Mouse (Mus musculus) stomach, embryonic 14.5 days (tissue): ENCODE data around the gene Tmod2. TPM values are rescaled to one million over a fixed set of nuclear protein-coding genes. Genes with fewer than 3 reads are reported as not detected.
A peak's percentile ranks its signal among the peaks of the same experiment; 100 is the strongest.

Source experiments
- ATAC-seq: fragments of 200-750 bp; cut with Nextera tagmentation; 2 replicates; pipeline ENCODE4 v1.8.0; 2017; ENCODE audit warnings: low read depth, moderate TSS enrichment; ENCODE audit not compliant: insufficient number of reproducible peaks, insufficient read depth, low FRiP score
- H3K27ac ChIP-seq: fragments of 300-500 bp; sonication (generic); 2 replicates; pipeline ENCODE4 v1.5.1; 2014; ENCODE audit warnings: mild to moderate bottlenecking, low read length, moderate library complexity, mixed read lengths
- H3K27me3 ChIP-seq: fragments of 300-500 bp; sonication (generic); 2 replicates; pipeline ENCODE4 v1.6.1; 2014; ENCODE audit warnings: low read length, control low read depth, mixed read lengths; ENCODE audit not compliant: control insufficient read depth, insufficient read depth
- H3K36me3 ChIP-seq: fragments of 300-500 bp; sonication (generic); 2 replicates; pipeline ENCODE4 v1.6.1; 2014; ENCODE audit warnings: mild to moderate bottlenecking, control low read depth, low read length, moderate library complexity, mixed read lengths; ENCODE audit not compliant: control insufficient read depth, insufficient read depth
- H3K4me1 ChIP-seq: fragments of 300-500 bp; sonication (generic); 2 replicates; pipeline ENCODE4 v1.6.1; 2014; ENCODE audit warnings: low read length, control low read depth, mixed read lengths; ENCODE audit not compliant: control insufficient read depth, insufficient read depth
- H3K4me2 ChIP-seq: fragments of 300-500 bp; sonication (generic); replicated peaks from 2 replicates; pipeline ENCODE4 v1.6.1; 2014; ENCODE audit warnings: low read depth, low read length, control low read depth
- H3K4me3 ChIP-seq: fragments of 300-500 bp; sonication (generic); 2 replicates; pipeline ENCODE4 v1.5.1; 2014; ENCODE audit warnings: low read depth, low read length, control low read depth
- H3K9ac ChIP-seq: fragments of 300-500 bp; sonication (generic); replicated peaks from 2 replicates; pipeline ENCODE4 v1.6.1; 2014; ENCODE audit warnings: low read depth, mild to moderate bottlenecking, control low read depth, low read length, moderate library complexity, mixed read lengths
- H3K9me3 ChIP-seq: fragments of 300-500 bp; sonication (generic); 2 replicates; pipeline ENCODE4 v1.6.1; 2016; ENCODE audit warnings: low read depth, low read length, control low read depth; ENCODE audit not compliant: control insufficient read depth
- WGBS: fragments of 180-500 bp; shearing (Covaris S2); extraction: QIAGEN DNeasy Blood & Tissue Kit; methylation state at CpG from one replicate; pipeline ENCODE4 v1.1.7; 2014; 5-methylcytosine and 5-hydroxymethylcytosine counted together
- polyA plus RNA-seq: library from polyadenylated mRNA; unstranded; fragments of >200 nt; fragmentation: Nextera tagmentation; extraction: Ambion mirVana; gene quantifications from 2 replicates; pipeline ENCODE4 v1.2.1, GENCODE M21; 2014

Gene Tmod2
- polyA plus RNA-seq, 1 experiment from 2014 or later: 17.6 TPM

DNA sequence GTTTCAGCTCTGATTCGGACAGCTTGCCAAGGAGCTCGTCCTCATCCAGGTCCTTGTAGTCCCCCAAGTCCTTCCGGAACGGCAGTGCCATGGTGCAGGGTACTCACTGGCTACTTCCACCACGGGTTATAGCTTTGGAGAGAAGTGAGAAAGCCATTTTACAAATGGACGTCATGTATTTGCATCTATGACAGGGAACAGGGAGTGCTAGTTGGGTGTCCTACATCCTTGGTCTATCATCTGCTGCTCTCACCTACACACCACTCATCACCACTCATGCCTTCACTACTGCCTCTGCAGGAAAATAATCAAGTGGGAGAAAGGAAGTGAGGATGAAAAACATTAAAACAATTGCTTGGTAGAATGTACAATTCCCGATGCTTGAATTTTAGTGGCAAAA, 78.7 kb downstream of the Tmod2 start:
- H3K4me2 ChIP-seq: no peak overlapping the region
- H3K9ac ChIP-seq: no peak overlapping the region
- 82% methylated on average over 7 of the region's 7 CpGs for WGBS
- no peak for ATAC-seq
- no peaks in the 10 kb centered on the region for H3K27me3 ChIP-seq
- no peaks in the 10 kb centered on the region for H3K9me3 ChIP-seq
- peaks cover 9% of the 10 kb centered on the region; the same call in 1 of the 2 replicates for H3K36me3 ChIP-seq
- no peak overlapping the region for H3K27ac ChIP-seq
- no peak overlapping the region for H3K4me3 ChIP-seq
- H3K4me1 ChIP-seq: 0 out of 2 replicates have a peak, but pooled peaks cover 5% of the 10 kb centered on the region

DNA sequence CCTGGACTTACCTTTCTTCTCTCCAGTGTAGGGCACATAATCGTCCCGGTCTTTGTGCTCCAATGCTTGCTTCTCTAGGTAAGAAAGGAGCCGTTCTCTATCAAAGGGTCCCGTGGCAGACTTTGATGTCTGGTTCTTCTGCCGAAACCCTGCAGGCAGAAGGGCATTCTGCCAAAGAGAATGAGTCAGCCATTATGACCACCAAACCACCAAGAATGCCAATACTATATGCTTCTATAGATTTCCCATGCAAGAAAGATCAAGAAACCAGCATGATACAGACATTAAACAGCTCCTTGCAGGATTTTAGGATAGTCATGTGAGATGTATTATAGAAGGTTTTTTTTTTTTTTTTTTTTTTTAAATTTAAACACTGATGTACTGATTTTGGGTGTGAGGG, 81.8 kb downstream of the Tmod2 start:
- ATAC-seq: no peak

DNA sequence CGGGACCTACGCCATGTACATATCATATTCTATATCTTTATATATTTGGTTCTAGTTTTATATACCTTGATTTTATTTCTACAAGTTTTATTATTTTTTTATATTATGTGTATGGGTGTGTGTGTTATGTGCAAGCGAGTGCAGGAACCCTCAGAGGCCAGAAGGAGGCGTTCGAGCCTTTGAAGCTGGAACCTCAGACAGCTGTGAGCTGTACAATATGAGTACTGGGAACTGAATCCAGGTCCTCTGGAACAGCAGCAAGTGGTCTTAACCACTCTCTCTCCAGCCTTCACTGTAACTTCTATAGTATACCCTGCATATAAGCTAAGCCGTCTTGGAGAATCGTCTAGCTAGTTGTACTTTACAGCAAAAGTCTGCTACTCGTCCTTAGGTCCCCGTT, 83.0 kb downstream of the Tmod2 start:
- no peak for ATAC-seq
- 94% methylated on average over 9 of the region's 9 CpGs for WGBS

More for the DNA sequence above, 81.8 kb downstream of the Tmod2 start:
- Histone ChIP-seq H3K27ac (no peak overlapping the region), H3K27me3 (no peaks in the 10 kb centered on the region), H3K9ac (no peak overlapping the region), H3K4me2 (no peak overlapping the region), H3K4me3 (no peak overlapping the region), H3K9me3 (no peaks in the 10 kb centered on the region), H3K36me3 (peaks cover 9% of the 10 kb centered on the region; the same call in 1 of the 2 replicates), H3K4me1 (no peaks in the 10 kb centered on the region)
- 87% methylated on average over 5 of the region's 5 CpGs for WGBS

DNA sequence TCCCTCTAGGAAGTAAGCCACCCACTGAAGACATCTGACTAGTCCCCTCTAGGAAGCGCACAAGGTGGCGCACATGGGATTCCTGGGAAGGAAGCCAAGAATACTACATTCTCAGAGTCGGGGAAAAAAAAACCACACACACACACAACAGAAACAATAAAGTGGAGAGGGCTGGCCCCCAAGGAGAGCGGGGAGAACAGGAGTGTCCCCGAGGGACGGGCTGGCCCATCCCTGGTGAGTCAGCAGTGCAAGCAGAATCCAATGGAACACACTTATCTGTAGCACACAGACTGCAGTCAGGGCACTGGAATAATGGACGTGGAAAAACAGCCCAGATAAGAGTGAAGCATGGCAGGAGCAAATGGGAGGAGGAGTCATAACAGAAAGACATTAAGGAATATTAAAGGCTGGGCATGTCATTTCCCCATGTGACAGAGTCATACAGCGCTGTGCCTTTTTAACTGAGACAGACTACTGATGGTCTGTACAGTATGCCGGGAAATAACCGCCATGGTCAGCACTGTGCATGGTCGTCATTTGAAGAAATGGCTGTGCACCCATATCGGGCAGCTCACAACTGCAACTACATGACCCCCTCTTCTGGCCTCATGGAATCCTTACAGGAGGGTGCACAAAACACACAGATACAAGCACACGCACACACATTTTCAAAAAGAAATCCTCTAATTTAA, 83.6 kb downstream of the Tmod2 start:
- H3K36me3 ChIP-seq: peaks cover 12% of the 10 kb centered on the region; the same call in 1 of the 2 replicates
- H3K27me3 ChIP-seq: no peaks in the 10 kb centered on the region
- peak; percentile 81 for ATAC-seq
- no peak overlapping the region for H3K27ac ChIP-seq
- no peak overlapping the region for H3K4me3 ChIP-seq
- no peak overlapping the region for H3K9ac ChIP-seq
- WGBS: 74% methylated on average over 13 of the region's 13 CpGs
- no peaks in the 10 kb centered on the region for H3K4me1 ChIP-seq
- no peak overlapping the region for H3K4me2 ChIP-seq
- H3K9me3 ChIP-seq: no peaks in the 10 kb centered on the region

More for the DNA sequence above, 83.0 kb downstream of the Tmod2 start:
- Histone ChIP-seq H3K27me3 (no peaks in the 10 kb centered on the region), H3K4me1 (no peaks in the 10 kb centered on the region), H3K27ac (no peak overlapping the region), H3K9ac (no peak overlapping the region), H3K9me3 (no peaks in the 10 kb centered on the region), H3K4me3 (no peak overlapping the region), H3K36me3 (peaks cover 12% of the 10 kb centered on the region; the same call in 1 of the 2 replicates), H3K4me2 (no peak overlapping the region)

DNA sequence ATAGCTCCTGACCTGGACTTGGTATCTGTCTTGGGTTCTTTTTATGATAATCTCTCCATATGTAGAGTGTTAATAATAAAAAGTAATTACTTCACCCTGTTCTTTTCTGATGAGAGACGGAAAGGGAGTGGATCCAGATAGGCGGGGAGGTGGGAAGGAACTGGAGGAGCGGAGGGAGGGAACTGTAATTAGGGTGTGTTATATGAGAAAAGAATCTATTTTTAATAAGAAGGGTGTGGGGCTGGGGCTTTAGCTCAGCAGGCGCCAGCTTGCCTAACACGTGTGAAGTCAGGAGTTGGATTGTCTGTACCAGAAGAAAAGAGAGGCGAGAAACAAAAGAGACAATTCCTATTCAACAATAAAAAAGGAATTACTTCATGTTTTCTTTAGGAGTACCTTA, 87.5 kb downstream of the Tmod2 start:
- 68% methylated on average over 6 of the region's 6 CpGs for WGBS
- no peak overlapping the region for H3K27ac ChIP-seq
- H3K27me3 ChIP-seq: no peaks in the 10 kb centered on the region
- H3K4me2 ChIP-seq: no peak overlapping the region
- H3K4me3 ChIP-seq: no peak overlapping the region
- H3K9me3 ChIP-seq: no peaks in the 10 kb centered on the region
- no peaks in the 10 kb centered on the region for H3K4me1 ChIP-seq
- ATAC-seq: no peak
- H3K36me3 ChIP-seq: peaks cover 8% of the 10 kb centered on the region; the same call in 1 of the 2 replicates
- no peak overlapping the region for H3K9ac ChIP-seq

DNA sequence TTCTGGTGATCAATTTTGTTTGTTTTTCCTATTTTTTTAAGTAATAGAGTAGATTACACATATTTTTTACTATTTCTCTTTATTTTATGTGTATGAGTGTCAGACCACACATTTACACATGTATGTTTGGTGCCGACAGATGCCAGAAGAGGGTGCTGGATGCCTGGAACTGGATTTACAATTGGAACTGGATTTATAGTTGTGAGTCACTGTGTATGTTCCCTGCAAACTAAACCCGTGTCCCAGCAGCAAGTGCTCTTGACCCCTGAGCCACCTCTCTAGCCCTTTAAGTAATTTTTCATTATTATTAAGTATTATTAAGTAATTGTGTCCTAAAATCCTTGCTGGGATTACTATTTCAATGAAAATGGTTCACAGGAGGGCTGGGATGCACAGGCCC, 88.9 kb downstream of the Tmod2 start:
- H3K4me3 ChIP-seq: no peak overlapping the region
- WGBS: 69% methylated on average over 2 of the region's 2 CpGs
- H3K9me3 ChIP-seq: no peaks in the 10 kb centered on the region
- no peak overlapping the region for H3K9ac ChIP-seq
- no peak overlapping the region for H3K27ac ChIP-seq
- ATAC-seq: no peak
- no peaks in the 10 kb centered on the region for H3K4me1 ChIP-seq
- H3K4me2 ChIP-seq: no peak overlapping the region
- H3K36me3 ChIP-seq: peaks cover 3% of the 10 kb centered on the region; the same call in 1 of the 2 replicates
- H3K27me3 ChIP-seq: no peaks in the 10 kb centered on the region

DNA sequence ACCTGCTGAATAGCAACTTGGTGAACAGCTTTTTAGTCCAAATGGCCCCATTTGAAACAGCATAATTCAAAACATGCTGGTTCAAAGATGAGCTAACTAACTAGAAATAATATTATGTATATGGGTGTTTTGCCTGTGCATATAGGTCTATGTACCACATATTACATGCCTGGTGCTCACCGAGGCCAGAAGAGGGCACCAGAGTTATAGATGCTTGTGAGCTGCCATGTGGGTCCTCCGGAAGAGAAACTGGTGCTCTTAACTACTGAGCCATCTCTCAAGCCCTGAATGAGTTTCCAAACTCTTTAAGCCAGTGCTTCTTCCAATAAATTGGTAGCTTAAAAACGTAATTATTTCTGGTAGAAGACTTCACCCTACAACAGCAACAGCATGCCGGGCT, 89.3 kb downstream of the Tmod2 start:
- no peak overlapping the region for H3K4me3 ChIP-seq
- peaks cover 3% of the 10 kb centered on the region; the same call in 1 of the 2 replicates for H3K36me3 ChIP-seq
- no peak overlapping the region for H3K9ac ChIP-seq
- ATAC-seq: no peak
- no peak overlapping the region for H3K4me2 ChIP-seq
- WGBS: 52% methylated on average over 4 of the region's 4 CpGs
- no peak overlapping the region for H3K27ac ChIP-seq
- H3K9me3 ChIP-seq: no peaks in the 10 kb centered on the region
- H3K27me3 ChIP-seq: no peaks in the 10 kb centered on the region
- no peaks in the 10 kb centered on the region for H3K4me1 ChIP-seq

DNA sequence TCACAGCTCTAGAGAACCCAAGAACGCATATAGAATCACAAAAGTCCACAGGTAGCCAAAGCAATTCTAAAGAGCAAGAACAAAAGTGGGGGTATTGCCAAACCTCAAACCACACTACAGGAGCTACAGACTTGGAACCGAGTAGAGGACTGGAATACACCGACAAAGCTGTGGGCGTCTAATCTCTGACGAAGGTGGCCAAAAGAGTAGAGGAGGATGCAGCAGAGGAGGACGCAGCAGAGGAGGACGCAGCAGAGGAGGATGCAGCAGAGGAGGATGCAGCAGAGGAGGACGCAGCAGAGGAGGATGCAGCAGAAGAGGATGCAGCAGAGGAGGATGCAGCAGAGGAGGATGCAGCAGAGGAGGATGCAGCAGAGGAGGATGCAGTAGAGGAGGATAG, 90.2 kb downstream of the Tmod2 start:
- no peak overlapping the region for H3K4me2 ChIP-seq
- H3K9me3 ChIP-seq: no peaks in the 10 kb centered on the region
- 92% methylated on average over 8 of the region's 8 CpGs for WGBS
- H3K9ac ChIP-seq: no peak overlapping the region
- no peaks in the 10 kb centered on the region for H3K27me3 ChIP-seq
- H3K4me3 ChIP-seq: no peak overlapping the region
- H3K27ac ChIP-seq: no peak overlapping the region
- no peaks in the 10 kb centered on the region for H3K4me1 ChIP-seq
- ATAC-seq: no peak
- H3K36me3 ChIP-seq: peaks cover 3% of the 10 kb centered on the region; the same call in 1 of the 2 replicates

DNA sequence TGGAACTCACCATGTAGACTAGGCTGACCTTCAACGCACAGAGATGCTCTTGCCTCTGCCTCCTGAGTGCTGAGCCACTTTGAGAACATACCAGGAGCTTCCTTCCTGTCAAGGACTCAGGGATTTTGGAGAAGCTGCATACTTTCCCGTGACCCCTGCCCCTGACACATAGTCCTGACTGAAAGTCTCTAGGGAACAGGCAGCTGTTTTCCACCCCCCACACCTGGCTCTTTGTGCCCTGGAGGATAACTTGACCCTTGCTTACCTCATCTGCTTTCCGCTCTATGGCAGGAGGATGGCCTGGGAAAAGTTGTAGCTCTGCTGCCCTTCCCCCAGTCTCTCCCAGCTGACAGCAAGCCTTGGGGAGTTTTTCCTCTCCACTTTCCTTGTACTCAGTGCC, 93.4 kb downstream of the Tmod2 start:
- no peak overlapping the region for H3K27ac ChIP-seq
- 78% methylated on average over 3 of the region's 3 CpGs for WGBS
- no peak overlapping the region for H3K4me2 ChIP-seq
- no peak overlapping the region for H3K4me3 ChIP-seq
- H3K27me3 ChIP-seq: no peaks in the 10 kb centered on the region
- H3K9me3 ChIP-seq: no peaks in the 10 kb centered on the region
- no peak overlapping the region for H3K9ac ChIP-seq
- no peak for ATAC-seq
- H3K4me1 ChIP-seq: no peaks in the 10 kb centered on the region
- H3K36me3 ChIP-seq: peaks cover 20% of the 10 kb centered on the region; the same call in 1 of the 2 replicates
